Mouse (Mus musculus): Measurements from ENCODE around the gene Cadm4. TPM values are rescaled to one million over a fixed set of nuclear protein-coding genes. Genes with fewer than 3 reads are reported as not detected.
"Not testable (repeated sequence)": the region's sequence is repeated elsewhere in the genome, so short reads cannot be mapped to it uniquely, and the experiment has no call there.

The Cadm4 gene
- total RNA-seq, 2 experiments from 2014 or later: 14.7 to 17.4 TPM

DNA sequence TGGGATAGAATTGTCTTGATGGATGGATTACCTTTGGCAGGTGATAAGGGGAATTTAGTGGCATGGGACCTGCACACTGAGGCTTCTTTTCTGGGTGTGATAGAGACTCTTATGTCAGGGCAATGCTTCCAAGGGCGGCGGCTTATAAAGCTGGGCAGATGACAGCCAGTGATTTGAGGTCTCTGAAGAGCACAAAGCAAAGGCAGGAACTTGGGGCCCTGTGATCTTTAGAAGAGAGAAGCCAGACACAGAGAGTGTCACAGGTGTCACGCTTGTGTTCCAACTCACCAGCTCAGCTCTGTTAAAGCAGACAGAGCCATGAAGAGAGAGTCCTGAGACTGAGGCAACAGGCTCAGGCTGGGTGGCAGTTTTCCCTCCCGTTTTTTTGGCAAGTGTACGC lies 13.9 kb upstream of the Cadm4 start:
- DNase-seq: no peak

DNA sequence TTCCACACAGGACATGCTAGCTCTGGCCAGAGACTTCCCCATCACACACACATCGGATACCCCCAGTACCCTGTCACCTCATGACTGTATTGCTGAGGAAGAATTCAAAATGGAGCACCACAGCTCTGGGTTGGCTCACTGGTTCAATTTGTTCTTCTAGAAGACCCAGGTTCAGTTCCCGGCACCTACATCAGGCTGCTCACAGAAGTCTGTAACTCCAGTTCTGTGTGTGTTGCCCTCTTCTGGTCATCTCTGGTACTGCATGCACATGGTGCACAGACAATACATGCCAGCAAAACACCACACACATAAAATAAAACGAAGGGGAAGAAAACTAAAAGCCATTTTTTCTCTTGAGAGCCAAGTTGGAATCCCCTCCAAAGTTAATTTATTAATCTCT lies 12.7 kb upstream of the Cadm4 start:
- peak; percentile 18 for DNase-seq

DNA sequence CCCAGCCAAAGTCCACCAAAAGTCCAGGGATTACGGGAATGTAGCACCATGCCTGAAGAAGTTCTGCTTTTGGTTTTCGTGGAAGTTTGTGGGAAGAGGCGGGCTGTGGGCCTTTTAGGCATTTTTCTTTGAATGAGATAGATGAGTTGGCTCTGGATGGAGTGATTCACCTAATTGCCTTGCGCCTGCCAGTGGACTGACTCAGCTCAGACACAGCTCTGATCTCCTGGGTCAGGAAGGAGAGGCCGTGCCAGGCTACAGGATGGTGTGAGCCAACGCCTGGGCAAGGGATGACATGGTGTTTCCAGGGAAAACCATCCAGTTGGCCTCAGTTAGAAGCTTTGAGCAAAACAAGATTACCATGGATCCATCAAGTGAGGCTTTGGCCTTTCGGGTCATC lies 11.5 kb upstream of the Cadm4 start:
- peak; percentile 19 for DNase-seq

DNA sequence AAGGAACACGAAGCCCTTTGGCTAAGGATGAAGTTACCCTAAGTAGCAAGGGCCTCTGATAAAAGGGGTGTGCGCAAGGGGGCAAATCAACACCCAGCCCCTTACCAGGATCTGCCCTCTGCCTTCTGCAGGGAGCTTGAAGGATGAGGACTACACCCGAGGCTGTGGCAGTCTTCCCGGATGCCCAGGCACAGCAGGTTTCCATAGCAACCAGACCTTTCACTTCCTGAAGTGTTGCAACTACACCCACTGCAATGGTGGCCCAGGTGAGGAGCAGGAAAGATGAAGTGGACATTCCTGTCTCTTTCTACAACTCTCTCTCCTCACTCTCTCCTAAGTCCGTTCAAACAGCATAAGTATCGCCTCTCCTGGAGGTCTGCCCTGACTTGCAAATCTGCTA lies 9.4 kb upstream of the Cadm4 start:
- no peak for DNase-seq

DNA sequence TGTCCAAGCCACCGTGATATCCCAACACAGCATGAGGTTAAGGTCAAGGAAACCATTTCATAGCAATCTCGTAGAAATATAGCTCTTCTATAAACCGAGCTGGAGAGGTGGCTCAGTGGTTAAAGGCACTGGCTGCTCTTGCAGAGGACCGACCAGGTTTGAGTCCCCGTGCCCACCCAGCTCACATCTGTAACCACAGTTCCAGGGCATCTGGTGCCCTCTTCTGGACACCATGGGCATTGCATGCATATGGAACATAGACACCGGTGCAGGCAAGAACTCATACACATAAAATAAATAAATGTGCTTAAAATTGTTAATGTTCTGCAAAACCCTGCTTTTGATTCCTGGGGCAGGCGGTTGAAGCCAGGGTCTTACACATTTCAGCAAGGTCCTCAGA lies 8.9 kb upstream of the Cadm4 start:
- DNase-seq: peak; percentile 23

DNA sequence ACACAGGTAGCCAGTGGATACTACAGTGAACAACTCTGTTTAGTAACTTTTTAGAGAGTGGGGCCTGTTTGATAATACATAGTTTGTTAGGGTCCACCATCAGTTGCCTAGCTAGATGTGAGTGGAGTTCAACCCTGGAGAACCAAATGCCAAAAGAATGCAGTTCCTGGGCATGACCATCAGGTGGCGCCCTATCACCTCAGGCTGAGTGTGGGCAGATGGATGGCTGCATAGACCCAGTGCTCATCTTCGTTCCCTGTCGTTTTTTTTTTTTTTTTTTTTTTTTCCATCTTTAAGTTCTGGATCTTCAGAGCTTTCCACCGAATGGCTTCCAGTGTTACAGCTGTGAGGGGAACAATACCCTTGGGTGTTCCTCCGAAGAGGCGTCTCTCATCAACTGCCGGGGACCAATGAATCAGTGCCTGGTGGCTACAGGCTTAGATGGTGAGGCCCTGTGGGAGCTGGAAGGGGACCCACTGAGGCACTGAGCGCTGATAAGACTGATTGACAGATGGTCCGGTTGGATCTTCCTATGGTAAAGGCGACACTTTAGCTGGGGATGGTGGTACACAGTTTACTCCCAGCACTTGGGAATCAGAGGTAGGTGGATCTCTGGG lies 7.8 kb upstream of the Cadm4 start:
- DNase-seq: peak; percentile 70

DNA sequence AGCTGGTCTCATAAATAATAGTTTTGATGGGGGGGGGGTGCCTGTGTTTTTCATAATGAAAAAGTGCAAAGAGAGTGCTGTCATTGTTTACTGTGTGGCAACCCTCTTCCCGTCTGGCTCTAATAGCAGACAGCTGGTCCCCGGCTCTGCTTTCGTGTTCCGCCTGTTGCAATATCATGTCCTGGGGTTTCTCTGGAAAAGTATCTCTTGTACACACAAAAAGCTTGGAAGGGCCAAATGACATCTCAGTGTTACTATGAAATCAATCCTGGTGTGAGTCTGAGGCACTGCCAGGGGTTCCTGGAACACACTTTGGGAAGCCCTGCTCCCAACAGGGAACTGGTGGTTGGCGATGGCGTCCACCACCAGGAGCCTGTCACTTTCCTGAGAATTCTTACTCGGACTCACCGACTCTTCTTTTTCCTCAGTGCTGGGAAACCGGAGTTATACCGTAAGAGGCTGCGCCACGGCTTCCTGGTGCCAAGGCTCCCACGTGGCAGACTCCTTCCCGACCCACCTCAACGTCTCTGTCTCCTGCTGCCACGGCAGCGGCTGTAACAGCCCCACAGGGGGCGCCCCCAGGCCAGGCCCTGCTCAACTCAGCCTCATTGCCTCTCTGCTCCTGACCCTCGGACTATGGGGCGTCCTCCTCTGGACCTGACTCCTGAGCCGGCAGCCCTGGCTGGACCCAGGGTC lies 6.9 kb upstream of the Cadm4 start:
- DNase-seq: peak; percentile 48

DNA sequence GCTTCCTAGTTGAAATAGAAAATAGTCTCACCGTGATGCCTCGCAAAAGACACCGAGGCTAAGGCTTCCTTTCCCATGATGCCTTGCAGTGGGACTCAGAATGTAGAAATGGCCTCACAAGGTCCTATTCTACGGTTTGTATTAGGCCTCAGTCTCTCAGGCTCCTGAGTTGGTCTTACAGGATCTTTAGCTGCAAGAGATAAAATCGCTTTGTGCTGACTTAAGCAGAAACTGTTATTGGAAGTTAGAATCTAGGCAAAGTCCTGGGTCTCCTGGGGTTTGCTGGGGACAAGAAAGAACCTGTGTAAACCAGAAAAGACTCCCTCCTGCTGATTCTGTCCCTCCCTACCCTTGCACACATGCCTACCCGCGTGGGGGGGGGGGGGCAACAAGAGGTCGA lies 5.5 kb upstream of the Cadm4 start:
- DNase-seq: no peak

DNA sequence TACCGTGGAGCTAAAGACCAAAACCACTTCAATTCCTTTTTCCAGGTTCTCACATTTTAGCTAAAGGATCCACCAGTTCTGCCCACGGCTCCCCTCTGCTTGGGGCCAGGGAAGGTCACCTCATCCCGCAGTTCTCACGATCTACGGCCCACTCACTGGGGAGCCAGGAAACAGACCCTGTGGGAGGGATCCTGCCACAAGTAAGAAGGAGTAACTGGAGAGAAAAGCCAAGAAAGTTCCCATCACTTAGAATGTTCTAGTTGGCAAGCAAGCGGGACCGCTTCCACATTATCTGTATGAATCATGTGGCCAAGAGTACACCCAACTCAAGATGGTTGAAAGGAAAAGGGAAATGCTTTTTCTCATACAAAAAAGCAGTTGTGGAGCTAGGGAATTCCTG lies 5.0 kb upstream of the Cadm4 start:
- no peak for DNase-seq

DNA sequence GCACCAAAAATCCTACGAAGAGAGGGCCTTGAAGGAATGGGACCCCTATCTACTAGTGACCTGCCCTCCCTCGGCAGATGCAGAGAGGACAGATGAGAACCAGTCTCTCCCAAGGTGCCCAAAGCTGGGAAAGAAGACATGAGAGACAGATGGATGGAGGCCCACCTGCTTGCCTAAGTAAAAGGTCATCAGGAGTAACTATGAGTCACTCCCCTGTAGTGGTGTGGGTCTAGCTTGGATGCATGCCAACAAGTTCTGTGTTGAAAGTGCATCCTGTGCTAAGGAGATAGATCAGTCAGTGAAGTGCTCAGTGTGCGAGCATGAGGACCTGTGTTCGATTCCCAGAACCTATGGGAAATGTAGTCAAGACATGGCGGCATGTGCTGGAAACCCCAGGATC lies 2.9 kb upstream of the Cadm4 start:
- DNase-seq: no peak

DNA sequence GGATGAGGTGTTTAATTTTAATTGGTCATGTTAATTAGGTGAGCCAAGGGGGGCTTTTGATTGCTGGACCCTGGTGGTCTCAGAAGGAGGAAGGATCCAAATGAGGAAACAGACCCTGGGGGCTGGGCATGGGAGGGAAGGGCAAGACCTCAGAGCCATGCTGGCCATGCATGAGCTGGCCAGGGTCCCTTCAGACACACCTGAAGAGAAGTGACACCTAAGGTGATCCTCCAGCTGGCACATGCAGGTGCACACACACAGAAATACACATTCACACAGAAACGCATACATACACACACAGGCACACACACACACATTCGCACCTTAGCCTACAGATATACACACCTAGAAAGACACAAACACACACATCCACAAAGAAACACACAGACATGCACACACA lies 2.1 kb upstream of the Cadm4 start:
- DNase-seq: no peak

DNA sequence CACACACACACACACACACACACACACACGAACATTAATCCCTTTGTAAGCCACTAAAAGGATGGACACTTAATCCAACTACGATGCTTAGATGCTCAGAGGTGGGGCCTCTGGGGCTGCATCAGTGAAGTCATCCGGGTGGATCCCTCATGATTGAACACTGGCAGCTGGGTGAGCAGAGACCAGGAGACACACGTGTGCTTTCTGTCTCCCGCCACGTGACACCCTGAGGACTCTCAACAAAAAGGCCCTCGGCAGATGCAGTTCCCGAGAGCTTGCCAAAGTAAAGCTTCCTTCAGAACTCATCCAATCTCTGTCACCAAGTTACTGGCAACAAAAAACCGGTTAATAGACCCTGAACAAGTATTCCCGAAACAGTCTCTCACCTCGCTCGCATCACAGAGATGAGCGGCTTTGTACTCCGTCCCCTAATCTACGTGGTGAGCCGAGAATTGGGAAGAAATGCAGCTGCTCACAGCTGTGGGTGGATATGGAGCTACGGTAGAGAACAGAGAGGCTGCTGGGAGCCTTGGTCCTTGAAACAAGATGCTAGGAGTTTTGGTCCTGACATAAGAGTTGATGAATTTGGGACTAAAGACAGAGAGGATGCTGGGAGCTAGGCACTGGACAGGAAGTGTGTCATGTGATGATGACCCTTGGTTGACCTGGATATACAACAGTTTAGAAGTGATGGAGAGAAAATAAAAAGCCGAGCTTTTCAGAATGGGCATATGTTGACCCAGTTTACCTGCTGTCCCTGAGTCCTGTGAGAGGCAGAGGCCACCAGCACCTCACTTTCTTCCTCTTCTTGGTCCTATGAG lies 1.5 kb upstream of the Cadm4 start:
- no peak for DNase-seq

DNA sequence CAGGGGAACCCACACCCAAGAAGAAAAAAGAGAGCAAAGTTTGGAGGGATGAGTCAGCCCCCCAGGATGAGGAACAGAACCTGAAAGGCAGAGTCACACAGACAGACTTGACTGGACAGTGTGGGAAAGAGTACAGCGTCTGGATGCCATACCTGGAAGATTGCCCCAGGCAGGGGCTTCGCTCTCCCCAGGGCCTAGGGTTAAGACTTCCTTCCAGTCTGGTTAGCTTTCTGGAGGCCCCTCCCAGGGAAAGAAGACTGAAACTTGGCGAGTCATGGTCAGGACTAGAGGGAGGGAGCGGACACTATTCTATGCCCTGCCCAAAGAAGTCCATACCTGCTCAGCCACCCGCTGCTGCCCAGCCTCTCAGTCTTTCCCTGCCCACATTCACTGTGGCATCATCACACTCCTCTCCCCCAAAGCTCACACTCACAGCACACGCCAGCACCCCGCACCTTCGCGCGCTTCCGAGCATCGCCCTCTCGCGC lies 793 bp upstream of the Cadm4 start:
- no peak for DNase-seq

DNA sequence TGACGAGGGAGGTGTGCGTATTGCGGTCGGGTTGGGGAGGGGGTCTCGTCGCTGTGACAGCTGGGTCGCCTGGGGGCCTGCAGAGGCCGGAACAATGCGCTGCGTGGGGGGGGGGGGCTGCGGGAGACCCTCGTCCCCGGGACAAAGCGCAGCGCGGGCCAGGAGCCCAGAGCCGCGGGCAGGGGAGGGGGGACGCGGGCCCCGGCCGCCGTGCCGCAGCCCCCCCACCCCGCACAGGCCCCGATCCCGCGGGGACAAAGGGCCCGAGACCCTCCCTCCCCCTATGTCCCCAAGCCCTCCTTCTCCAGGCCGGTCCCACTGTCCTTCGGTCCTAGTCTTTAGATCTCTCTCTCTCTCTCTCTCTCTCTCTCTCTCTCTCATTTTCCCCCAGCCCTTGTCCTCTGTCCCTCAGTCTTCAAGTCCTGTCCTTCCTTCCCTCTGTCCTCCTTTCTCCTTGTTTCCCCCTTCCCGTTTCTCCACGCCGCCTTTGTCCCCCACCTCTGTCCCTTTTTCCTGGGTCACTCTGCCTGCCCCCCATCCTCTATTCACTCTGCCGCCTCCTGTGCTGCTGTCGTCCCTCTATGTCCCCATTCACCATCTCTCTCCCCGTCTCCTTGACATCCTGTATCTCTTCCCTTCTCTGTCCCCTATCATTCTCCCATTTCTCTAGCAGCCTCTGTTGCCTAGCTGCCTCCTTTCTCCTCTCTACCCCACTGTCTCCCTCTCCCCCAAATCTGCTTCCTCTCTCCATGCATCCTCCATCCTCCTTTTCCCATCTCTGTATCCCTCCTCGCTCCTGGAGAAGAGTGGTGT lies 591 bp downstream of the Cadm4 start:
- DNase-seq: no peak

DNA sequence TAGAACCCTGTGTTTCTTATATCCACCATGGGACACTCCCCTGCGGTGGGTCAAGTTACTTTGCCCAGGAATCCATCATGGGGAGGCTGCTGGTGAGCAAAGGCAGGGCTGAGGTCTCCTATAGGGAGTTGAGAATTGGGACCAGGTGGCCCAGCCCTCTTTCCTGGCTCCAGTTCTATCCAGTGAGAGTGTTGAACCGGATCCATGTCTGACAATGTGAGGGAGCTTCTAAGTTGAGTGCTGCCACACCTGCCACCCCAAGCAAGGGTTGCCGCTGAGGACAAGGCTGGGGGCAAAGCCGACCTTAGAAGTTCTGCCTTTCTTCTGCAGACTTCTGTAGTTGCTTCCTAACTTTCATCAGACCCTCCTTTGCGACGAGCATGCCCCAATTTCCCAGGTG lies 1.5 kb downstream of the Cadm4 start:
- not testable (repeated sequence) for DNase-seq

DNA sequence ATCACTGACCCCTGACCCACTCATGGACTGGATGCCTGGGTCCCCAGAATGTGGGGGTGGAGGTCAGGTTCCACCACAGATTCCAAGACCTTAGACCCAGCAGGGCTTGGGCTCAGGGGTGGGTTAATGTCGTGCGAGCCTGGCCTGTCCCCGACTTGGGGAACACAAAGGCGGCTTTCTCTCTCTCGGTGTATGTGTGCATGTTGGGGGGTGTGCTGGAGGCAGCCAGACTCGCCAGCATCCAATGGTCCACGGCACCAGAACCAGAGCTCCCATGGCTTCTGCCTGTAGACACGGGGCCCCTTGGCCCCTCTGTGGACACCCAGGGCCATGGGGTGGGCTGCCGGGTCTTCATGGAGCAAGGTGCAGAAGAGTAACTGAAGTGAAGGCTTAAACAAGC lies 3.7 kb downstream of the Cadm4 start:
- DNase-seq: no peak

DNA sequence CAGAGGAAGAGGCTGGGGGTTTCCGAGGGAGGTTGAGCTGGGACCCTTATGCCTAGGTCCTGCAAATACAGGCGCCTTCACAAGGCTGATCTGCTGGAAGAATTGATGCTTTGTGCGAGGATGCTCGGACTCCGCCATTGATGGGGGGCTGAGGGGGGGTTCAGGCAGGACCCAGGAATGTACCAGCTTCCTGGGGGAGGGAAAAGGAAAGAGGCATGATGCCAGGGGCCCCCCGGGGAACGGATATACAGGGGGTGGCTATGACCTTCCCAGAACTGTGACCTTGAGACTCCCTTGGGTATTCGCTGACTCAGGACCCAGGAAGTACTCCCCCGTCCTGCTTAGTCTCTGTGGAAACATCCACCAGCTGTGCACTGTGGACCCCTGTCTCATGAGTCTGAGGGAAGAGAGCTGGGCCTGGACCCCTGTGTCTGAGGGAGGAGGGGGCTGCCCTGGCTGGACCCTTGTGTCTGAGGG lies 4.9 kb downstream of the Cadm4 start:
- no peak for DNase-seq

DNA sequence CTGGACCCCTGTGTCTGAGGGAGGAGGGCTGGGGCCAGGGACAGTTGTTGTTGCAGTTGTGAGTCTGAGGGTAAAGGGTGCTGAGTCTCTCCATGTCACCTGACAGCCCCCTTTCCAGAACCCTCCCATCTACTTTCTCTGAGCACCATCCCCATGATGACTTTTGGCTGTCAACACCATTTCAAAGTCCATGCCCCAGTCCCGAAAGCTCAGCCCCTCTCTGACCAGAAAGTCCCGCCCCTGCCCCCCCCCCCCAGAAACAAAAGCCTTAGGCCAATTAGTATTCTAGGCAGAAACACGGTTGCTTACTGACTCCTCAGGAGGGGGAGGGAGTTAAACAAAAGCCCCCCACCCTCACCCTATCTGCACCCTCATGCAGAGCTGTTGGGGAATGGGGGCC lies 5.6 kb downstream of the Cadm4 start:
- no peak for DNase-seq

DNA sequence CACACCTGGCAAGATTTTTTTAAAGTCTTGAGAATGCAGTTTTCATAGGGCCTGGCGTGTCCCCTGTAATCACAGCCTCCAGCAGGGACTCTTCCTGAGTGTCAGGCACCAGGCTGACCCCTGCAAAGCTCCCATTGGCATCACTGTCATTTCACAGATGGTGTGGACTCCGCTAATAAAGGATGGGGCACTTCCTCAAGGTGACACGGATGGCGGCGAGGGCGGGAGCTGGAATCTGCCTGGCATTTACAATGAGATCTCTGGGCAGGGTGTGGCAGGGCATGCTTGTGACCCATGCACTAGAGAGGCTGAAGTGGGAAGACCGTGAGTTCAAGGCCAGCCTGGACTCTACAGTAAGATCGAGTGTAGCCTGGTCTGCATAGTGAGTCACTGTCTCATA lies 6.5 kb downstream of the Cadm4 start:
- no peak for DNase-seq

DNA sequence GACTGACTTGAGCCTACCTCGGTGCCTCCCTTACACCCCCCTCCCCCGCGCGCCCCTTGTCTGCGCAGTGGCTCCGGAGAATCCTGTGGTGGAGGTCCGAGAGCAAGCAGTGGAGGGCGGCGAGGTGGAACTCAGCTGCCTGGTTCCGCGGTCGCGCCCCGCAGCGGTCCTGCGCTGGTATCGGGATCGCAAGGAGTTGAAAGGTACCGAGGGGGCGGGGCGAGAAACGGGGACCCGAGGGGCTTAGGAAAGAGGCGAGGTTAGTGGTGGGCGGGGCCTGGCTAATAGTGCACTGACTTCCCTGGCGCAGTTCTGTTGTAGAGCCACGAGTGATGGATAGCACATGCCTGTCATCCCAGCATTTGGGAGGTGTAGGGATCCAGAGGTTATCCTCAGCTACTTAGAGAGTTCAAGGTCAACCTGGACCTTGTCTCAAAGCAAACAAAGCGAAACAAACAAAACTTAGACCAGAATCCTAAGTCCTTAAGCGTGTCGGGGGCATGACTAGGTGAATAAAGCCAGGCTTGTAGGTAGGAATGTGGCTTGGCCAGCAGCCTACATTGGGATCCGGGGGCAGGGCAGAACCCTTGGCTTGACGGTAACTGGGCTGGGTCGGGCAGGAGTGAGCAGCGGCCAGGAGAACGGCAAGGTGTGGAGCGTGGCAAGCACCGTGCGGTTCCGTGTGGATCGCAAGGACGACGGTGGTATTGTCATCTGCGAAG lies 18.2 kb downstream of the Cadm4 start:
- no peak for DNase-seq

DNA sequence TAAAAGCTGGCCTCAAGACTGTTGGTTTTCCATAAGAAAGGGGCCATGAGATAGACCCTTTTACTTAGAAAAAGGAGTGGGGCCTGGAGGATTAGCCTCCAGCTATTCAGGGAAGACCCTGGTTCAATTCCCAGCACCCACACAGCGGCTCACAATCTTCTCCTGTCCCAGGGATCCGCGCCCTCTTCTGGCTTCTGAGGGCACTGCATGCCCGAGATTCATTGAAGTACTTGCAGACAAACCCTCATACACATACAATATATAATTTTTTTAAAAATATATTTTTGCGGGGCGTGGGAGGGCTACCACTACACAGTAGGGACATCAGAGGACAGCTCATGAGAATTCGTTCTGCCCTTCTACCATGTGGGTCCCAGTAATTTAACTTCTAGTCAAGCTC lies 19.1 kb downstream of the Cadm4 start:
- DNase-seq: peak; percentile 35

DNA sequence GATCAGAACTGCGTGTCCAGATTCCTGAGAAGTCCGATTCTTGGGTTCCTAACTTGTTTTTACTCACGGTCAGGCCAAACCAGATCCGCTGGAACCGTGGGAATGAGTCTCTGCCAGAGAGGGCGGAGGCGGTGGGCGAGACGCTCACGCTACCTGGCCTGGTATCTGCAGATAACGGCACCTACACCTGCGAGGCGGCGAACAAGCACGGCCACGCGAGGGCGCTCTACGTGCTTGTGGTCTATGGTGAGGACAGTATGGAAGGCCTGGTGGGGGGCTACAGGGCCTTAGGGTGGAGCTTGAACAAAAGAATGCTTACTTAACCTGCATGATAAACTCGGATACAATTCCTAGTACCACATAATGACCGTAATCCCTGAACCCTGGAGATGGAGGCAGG lies 19.7 kb downstream of the Cadm4 start:
- DNase-seq: no peak

All from gastrocnemius, postnatal 10 days (tissue).